Mouse (Mus musculus) layer of hippocampus, adult 2 months (tissue): ENCODE results near the gene Cfc1. TPM values are rescaled to one million over a fixed set of nuclear protein-coding genes. Genes with fewer than 3 reads are reported as not detected.
"Not testable (repeated sequence)": the region's sequence is repeated elsewhere in the genome, so short reads cannot be mapped to it uniquely, and the experiment has no call there.

ENCODE experiments used
- DNase-seq, 2 experiments: peaks; one replicate each; pipeline ENCODE4 v3.0.0; 2022; ENCODE audit warnings: low spot score in 2 of 2
- H3K27ac ChIP-seq: fragments of 200-600 bp; 2 replicates; pipeline ENCODE4 v1.8.1; 2022
- H3K4me3 ChIP-seq: fragments of 200-600 bp; 2 replicates; pipeline ENCODE4 v1.8.1; 2022; ENCODE audit warnings: mild to moderate bottlenecking
- CTCF ChIP-seq: fragments of 200-600 bp; conservative IDR thresholded peaks from 2 replicates; pipeline ENCODE4 v1.8.1; 2022; ENCODE audit warnings: antibody characterized with exemption, mild to moderate bottlenecking, moderate library complexity
- total RNA-seq, 2 experiments: library from RNA; stranded (reverse); gene quantifications; 2 replicates each; pipeline ENCODE4 v1.2.3; 2021

Cfc1 gene
- total RNA-seq, 2 experiments from 2014 or later: 0.36 TPM; not detected in 1

- no peak overlapping the region for H3K27ac ChIP-seq
- no peak overlapping the region for H3K4me3 ChIP-seq
- peak; percentile 48 for TF ChIP-seq CTCF
- no peak for DNase-seq
These were observed 17.2 kb upstream of the Cfc1 start for GRCm38 (mm10) chr1:34518259-34518658.

DNA sequence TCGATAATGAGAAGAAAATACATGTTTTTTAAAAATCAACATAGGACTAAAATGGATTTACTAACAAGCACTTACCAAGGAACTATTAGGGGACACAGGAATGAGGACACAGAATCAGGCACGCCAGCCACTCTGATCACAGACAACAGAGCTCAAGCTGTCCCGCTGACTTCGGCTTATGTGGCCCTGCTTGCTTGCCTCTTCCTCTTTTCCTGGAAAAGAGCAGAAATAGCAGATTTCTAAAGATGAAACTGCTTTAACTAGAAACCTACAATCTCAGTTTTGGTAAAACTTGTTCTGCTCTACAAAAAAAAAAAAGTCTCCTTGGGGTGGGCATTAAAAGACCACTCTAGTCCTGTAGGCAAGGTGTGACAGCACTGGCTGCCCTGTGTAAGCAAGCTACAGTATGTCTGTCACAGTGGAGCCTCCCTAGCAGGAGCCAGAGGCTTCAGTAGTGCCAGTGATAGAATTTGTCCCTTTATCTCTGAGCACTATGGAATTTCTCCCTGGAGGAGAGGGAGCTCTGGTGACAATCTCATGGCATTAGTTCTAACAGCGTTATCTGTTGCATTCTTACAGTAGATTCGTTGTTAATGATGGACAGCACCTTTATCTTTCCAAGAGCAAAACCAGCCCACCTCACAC, 13.1 kb upstream of the Cfc1 start:
- Histone ChIP-seq H3K27ac (no peak overlapping the region), H3K4me3 (no peak overlapping the region)
- TF ChIP-seq CTCF: no peak
- DNase-seq: no peak

- no peak overlapping the region for H3K4me3 ChIP-seq
- H3K27ac ChIP-seq: no peak overlapping the region
These were observed 12.6 kb upstream of the Cfc1 start for GRCm38 (mm10) chr1:34522850-34523244.

DNA sequence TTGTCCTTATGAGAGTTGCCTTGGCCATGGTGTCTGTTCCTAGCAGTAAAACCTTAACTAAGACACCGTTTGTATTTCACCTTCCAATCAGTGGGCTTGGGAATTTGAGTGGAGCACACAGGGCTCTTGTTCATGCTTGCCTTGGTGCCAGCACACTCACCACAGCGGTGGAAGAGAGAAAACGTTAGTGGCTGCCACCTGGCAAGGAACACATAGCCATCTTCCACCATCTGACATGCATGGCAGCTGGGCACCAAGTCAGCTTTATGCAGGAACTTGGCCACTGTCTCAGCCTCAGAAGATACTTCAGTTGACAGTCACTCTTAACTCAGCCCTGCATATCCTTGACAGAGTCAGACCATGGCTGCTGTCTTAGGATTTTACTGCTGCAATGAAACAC, 11.8 kb upstream of the Cfc1 start:
- DNase-seq: no peak
- H3K27ac ChIP-seq: no peak overlapping the region
- no peak overlapping the region for H3K4me3 ChIP-seq
- TF ChIP-seq CTCF: no peak

More at GRCm38 (mm10) chr1:34522850-34523244, 12.6 kb upstream of the Cfc1 start:
- no peak for TF ChIP-seq CTCF
- DNase-seq: no peak

GRCm38 (mm10) chr1:34534574-34534973, 874 bp upstream of the Cfc1 start:
- DNase-seq: not testable (repeated sequence)

DNA sequence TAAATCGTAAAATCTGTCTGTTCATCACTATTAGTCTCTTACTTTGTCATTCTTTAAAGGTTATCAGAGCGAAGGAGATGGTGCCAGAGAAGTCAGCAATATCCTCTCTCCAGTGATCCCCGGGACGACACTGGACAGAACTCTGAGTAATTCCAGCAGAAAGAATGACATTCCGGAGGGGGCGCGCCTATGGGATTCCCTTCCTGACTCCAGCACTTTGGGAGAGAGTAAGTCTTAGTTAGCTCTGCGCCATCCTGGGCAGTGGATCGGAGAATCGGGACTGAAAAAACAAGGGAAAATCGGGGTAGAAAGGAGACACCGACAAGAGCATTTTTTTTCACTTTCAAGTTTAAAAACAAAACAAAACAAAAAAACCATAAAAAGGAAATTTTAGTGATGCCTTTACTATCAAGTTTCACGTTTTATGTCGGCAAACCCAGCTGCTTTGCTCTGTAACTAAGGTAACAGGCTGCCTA, 881 bp downstream of the Cfc1 start:
- H3K4me3 ChIP-seq: peak overlapping the region; percentile 36; the same call in 1 of the 2 replicates
- TF ChIP-seq CTCF: no peak

More at GRCm38 (mm10) chr1:34534574-34534973, 874 bp upstream of the Cfc1 start:
- not testable (repeated sequence) for H3K27ac ChIP-seq, H3K4me3 ChIP-seq

DNA sequence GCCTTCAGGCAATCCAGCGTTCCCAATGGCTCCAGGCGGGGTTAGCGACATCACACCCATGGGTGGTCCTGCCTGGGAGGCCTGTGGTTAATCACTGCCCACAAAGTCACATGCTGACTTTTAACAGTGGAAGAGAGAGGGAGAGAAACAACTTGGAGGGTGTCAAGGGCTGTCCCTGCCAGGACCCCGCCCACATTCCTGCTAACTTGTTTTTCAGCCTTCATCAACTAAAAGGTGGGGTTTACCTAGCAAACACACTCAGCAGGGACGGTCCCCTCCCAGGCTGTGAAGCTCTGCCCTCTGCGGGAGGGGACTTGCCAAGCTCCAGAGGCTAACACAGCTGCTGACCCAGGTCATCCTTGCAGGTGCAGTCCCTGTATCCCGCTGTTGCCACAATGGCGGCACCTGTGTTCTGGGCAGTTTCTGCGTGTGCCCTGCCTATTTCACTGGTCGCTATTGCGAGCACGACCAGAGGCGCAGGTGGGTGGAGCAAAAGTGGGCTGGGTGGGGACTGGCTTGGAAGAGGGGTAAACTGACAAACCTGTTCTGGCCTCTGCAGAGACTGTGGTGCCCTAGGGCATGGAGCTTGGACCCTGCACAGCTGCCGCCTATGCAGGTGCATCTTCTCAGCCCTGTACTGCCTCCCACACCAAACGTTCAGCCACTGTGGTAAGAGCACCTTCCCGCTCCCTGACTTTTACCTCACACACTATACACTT, 1.5 kb downstream of the Cfc1 start:
- Histone ChIP-seq H3K4me3 (peak overlapping the region; percentile 36), H3K27ac (no peak overlapping the region)
- DNase-seq: no peak
- no peak for TF ChIP-seq CTCF

More for the DNA sequence above, 881 bp downstream of the Cfc1 start:
- H3K27ac ChIP-seq: no peak overlapping the region
- DNase-seq: no peak

DNA sequence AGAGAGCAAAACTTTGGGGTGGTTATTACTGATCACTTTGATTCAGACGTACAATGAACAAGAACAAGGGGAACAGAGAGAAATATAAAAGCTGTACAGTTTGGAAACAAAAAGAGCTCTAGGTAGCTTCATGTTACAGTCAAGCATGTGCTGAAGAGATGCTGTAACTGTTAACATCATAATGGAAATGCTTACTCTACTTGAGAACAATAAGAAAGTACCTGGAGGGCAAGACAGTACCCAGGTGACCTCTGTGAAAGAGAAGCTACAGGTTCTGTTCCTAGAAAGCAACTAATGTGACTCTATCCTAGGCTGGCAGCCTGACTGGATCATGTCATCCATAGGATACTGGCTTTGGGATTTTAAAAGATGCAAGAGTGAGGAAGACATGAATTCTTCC, 11.6 kb downstream of the Cfc1 start:
- Histone ChIP-seq H3K27ac (no peak overlapping the region), H3K4me3 (no peak overlapping the region)
- TF ChIP-seq CTCF: no peak
- DNase-seq: no peak

- H3K27ac ChIP-seq: no peak overlapping the region
These were observed 18.2 kb downstream of the Cfc1 start for GRCm38 (mm10) chr1:34553690-34554089.

GRCm38 (mm10) chr1:34554275-34554674, 18.8 kb downstream of the Cfc1 start:
- Histone ChIP-seq H3K27ac (no peak overlapping the region), H3K4me3 (no peak overlapping the region)
- no peak for DNase-seq
- TF ChIP-seq CTCF: no peak

More at GRCm38 (mm10) chr1:34553690-34554089, 18.2 kb downstream of the Cfc1 start:
- DNase-seq: no peak
- no peak for TF ChIP-seq CTCF
- H3K4me3 ChIP-seq: no peak overlapping the region

- TF ChIP-seq CTCF: no peak
- Histone ChIP-seq H3K4me3 (no peak within 1 kb of the TSS), H3K27ac (no peak within 1 kb of the TSS)
- no peak for DNase-seq
These were observed 25.4 kb downstream of the Cfc1 start, which contains the start of gene Prss40 for GRCm38 (mm10) chr1:34560843-34561242. Gene Prss40, minus strand, starts transcription at chr1:34560943.

DNA sequence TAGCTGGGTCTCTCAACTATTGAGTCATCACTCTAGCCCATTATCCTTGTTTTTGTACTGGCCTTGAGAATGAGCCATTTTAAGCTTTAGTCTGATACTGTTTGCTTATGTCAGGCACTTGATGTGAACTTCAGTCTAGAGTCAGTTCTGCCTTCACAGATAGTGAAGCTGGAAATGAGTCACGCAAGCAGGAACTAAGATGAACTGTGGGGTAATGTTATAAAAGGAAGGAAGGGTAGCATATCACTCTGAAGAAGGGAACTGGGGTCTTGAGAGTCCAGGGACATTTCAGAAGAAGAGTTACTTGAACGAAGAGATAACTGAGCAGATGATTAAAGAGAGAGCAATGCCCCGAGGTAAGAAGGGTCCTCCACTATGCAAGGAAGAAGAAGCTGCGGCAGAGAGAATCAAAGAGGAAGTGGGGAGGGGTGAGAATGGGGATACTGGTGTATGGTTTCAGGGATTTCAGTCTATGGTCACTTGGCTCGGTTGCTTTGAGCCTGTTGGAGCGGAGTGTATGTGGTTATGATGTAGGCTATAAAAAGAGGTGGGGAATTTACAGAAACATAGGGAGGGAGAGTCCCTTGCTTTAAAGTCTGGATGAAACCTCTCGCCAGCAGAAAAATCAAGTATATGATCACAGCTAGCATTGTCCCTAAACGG, 29.1 kb downstream of the Cfc1 start:
- Histone ChIP-seq H3K27ac (no peak overlapping the region), H3K4me3 (no peak overlapping the region)
- no peak for DNase-seq
- TF ChIP-seq CTCF: no peak

DNA sequence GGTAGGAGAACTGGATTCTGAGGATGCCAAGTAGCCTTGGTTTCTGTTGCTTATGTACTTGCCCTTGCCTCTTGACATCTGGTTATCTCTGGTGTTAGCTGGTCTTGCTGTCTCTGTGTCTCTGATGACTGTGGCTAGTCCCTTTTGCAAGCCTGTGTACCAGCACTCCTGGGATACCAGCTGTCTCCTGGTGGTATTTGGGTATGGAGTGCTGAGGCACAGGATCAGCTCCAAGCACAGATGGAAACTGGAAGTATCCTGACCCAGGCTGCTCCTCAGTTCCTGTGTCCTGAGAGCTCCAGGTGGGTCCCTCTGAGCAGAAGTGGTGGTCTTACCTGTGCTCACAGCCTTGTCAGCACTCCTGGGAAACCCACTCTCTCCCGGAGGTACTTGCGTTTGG, 32.7 kb downstream of the Cfc1 start:
- DNase-seq: no peak
- H3K27ac ChIP-seq: no peak overlapping the region

More for the DNA sequence above, 32.7 kb downstream of the Cfc1 start:
- TF ChIP-seq CTCF: no peak
- no peak overlapping the region for H3K4me3 ChIP-seq
